9 mouse cellular contexts compared by ENCODE assay signal in the genomic region with DNA sequence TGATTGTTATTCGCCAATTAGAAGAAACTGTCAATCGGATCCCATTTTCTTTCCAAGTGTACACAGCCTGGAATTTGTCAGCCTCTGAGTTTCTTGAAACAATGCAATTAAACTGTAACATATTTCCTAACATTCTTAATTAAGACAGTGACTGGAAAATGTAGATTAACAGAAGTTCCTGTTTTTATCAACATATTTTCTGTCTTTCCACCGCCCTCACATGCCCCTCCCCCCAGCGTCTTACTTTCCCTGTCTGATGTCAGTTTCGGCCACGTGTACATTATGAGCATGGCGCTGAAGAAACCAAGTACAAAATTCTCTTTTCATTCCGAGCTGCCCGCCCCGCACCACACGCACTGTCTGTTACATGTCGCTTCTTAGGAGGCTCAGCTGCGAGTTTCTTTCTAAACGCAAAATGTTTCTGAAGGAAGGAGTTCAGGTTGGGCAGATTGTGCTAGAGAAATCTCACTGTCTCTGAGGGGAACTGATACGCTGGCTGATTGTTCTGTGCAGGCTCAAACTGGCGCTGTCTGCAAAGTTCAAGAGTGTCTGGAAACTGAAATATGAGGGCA.
A peak's percentile ranks its signal among the peaks of the same experiment; 100 is the strongest.
DNase-seq lines count a peak whose midpoint lies in the region; ATAC-seq and TF ChIP-seq lines count a peak whose summit lies in the region.
"Had no signal": no experiment of that assay in that cellular context is flagged by ENCODE, and none has a peak within 500 bp of the region (broad histone marks: within the 10 kb centered on the region; RNA-seq: fewer than 3 reads in every experiment).

No protein-coding gene starts in this region.

- H3K36me3 ChIP-seq in embryonic facial prominence, embryonic 14.5 days (ENCODE audit: control insufficient read depth, insufficient read depth, low read length), result no peaks in the 10 kb centered on the region
- H3K36me3 ChIP-seq in hindbrain, embryonic 11.5 days (ENCODE audit: control insufficient read depth, insufficient read depth, low read length), result no peaks in the 10 kb centered on the region
- no peaks in the 10 kb centered on the region for H3K36me3 ChIP-seq in lung, postnatal 0 days (ENCODE audit: insufficient read depth, low read length)

- DNase-seq in frontal cortex, postnatal 25 days (ENCODE audit: low spot score in 2 of 2), result no peak
- DNase-seq in embryonic facial prominence, embryonic 14.5 days (ENCODE audit: low spot score), result peak; percentile 66
- peak; percentile 64 for DNase-seq in hindbrain, embryonic 11.5 days (ENCODE audit: low spot score)
- peak; percentile 67 to 79 for DNase-seq in layer of hippocampus, adult 2 months (ENCODE audit: low spot score in 2 of 2)
- peak; percentile 21 for DNase-seq in lung, postnatal 0 days (ENCODE audit: low spot score)
- peak; percentile 64 for DNase-seq in retina, postnatal 1 day
- DNase-seq in gastrocnemius, adult 18-20 months (ENCODE audit: low spot score), result no peak

- no peak for TF ChIP-seq EP300 in lung, postnatal 0 days (IDR thresholded peaks at IDR 0.05)

- 29% methylated on average over 16 of the region's 16 CpGs for WGBS in embryonic facial prominence, embryonic 14.5 days
- 31% methylated on average over 16 of the region's 16 CpGs for WGBS in hindbrain, embryonic 11.5 days
- 41% methylated on average over 16 of the region's 16 CpGs for WGBS in lung, postnatal 0 days

- no peak for TF ChIP-seq CTCF in layer of hippocampus, adult 2 months (conservative IDR thresholded peaks at IDR 0.05)
- TF ChIP-seq CTCF in lung, postnatal 0 days (IDR thresholded peaks at IDR 0.05), result no peak

- no peak overlapping the region for H3K4me3 ChIP-seq in embryonic facial prominence, embryonic 14.5 days (ENCODE audit: low read depth, low read length)
- no peak overlapping the region for H3K4me3 ChIP-seq in hindbrain, embryonic 11.5 days (ENCODE audit: low read depth, low read length)
- H3K4me3 ChIP-seq in layer of hippocampus, adult 2 months, result no peak overlapping the region
- H3K4me3 ChIP-seq in lung, postnatal 0 days (ENCODE audit: low read depth, low read length), result no peak overlapping the region

- peaks cover 3% of the 10 kb centered on the region; the same call in 1 of the 2 replicates for H3K27me3 ChIP-seq in embryonic facial prominence, embryonic 14.5 days (replicated peaks; ENCODE audit: control insufficient read depth, insufficient read depth, low read length)
- no peaks in the 10 kb centered on the region; the same call in 1 of the 2 replicates for H3K27me3 ChIP-seq in hindbrain, embryonic 11.5 days (ENCODE audit: control insufficient read depth, insufficient read depth, low read length)
- no peaks in the 10 kb centered on the region for H3K27me3 ChIP-seq in lung, postnatal 0 days (replicated peaks; ENCODE audit: insufficient read depth, low read length)
- H3K27me3 ChIP-seq: Patski had no signal

- H3K9ac ChIP-seq in embryonic facial prominence, embryonic 14.5 days (ENCODE audit: low read depth, low read length), result peak overlapping the region; percentile 43; the same call in 1 of the 2 replicates
- H3K9ac ChIP-seq in hindbrain, embryonic 11.5 days (ENCODE audit: low read depth, low read length), result peak overlapping the region; percentile 21; the same call in 1 of the 2 replicates
- no peak overlapping the region for H3K9ac ChIP-seq in lung, postnatal 0 days (replicated peaks; ENCODE audit: low read depth)

- ATAC-seq in frontal cortex, adult (ENCODE audit: low TSS enrichment), result peak; percentile 20; the same call in 1 of the 2 replicates
- ATAC-seq in embryonic facial prominence, embryonic 14.5 days (ENCODE audit: low read depth), result 0 out of 2 replicates have a peak, but pooled peaks have one; percentile 24
- ATAC-seq in hindbrain, embryonic 11.5 days (ENCODE audit: low FRiP score), result no peak
- no peak for ATAC-seq in lung, postnatal 0 days
- ATAC-seq: Patski had no signal

- H3K9me3 ChIP-seq in embryonic facial prominence, embryonic 14.5 days (ENCODE audit: control insufficient read depth, low read length), result no peaks in the 10 kb centered on the region
- H3K9me3 ChIP-seq in hindbrain, embryonic 11.5 days (ENCODE audit: control insufficient read depth, low read length), result no peaks in the 10 kb centered on the region
- H3K9me3 ChIP-seq in lung, postnatal 0 days (ENCODE audit: low read length), result no peaks in the 10 kb centered on the region

- peak overlapping the region; percentile 40 for H3K4me2 ChIP-seq in embryonic facial prominence, embryonic 14.5 days (ENCODE audit: low read depth, low read length)
- no peak overlapping the region for H3K4me2 ChIP-seq in hindbrain, embryonic 11.5 days (replicated peaks; ENCODE audit: low read depth, low read length)
- H3K4me2 ChIP-seq in lung, postnatal 0 days (replicated peaks; ENCODE audit: low read depth, low read length), result 0 out of 2 replicates have a peak overlapping the region, but pooled peaks have one; percentile 9

- H3K27ac ChIP-seq in embryonic facial prominence, embryonic 14.5 days (replicated peaks; ENCODE audit: low read depth, low read length), result peak overlapping the region; percentile 50; the same call in 1 of the 2 replicates
- H3K27ac ChIP-seq in hindbrain, embryonic 11.5 days (ENCODE audit: low read depth, low read length), result peak overlapping the region; percentile 92
- peak overlapping the region; percentile 88 for H3K27ac ChIP-seq in layer of hippocampus, adult 2 months
- H3K27ac ChIP-seq in lung, postnatal 0 days (ENCODE audit: low read length), result no peak overlapping the region

- peaks cover 44% of the 10 kb centered on the region for H3K4me1 ChIP-seq in embryonic facial prominence, embryonic 14.5 days (ENCODE audit: control insufficient read depth, insufficient read depth, low read length)
- H3K4me1 ChIP-seq in hindbrain, embryonic 11.5 days (replicated peaks; ENCODE audit: control insufficient read depth, insufficient read depth, low read length), result peaks cover 38% of the 10 kb centered on the region
- H3K4me1 ChIP-seq in lung, postnatal 0 days (ENCODE audit: insufficient read depth, low read depth, low read length), result no peaks in the 10 kb centered on the region

Comparison
In these comparisons a context has a peak if more than half of its experiments do, and no peak if none do; other contexts are left out.
1. ATAC-seq: peak in frontal cortex, adult (single experiment) and embryonic facial prominence, embryonic 14.5 days (single experiment); none in hindbrain, embryonic 11.5 days (single experiment) and lung, postnatal 0 days (single experiment).
2. DNase-seq: peak in embryonic facial prominence, embryonic 14.5 days (single experiment), hindbrain, embryonic 11.5 days (single experiment), layer of hippocampus, adult 2 months (2 of 2), lung, postnatal 0 days (single experiment) and retina, postnatal 1 day (single experiment); none in frontal cortex, postnatal 25 days (0 of 2) and gastrocnemius, adult 18-20 months (single experiment).